Mouse (Mus musculus): ENCODE results near the gene Grhl1.

Grhl1 gene

DNA sequence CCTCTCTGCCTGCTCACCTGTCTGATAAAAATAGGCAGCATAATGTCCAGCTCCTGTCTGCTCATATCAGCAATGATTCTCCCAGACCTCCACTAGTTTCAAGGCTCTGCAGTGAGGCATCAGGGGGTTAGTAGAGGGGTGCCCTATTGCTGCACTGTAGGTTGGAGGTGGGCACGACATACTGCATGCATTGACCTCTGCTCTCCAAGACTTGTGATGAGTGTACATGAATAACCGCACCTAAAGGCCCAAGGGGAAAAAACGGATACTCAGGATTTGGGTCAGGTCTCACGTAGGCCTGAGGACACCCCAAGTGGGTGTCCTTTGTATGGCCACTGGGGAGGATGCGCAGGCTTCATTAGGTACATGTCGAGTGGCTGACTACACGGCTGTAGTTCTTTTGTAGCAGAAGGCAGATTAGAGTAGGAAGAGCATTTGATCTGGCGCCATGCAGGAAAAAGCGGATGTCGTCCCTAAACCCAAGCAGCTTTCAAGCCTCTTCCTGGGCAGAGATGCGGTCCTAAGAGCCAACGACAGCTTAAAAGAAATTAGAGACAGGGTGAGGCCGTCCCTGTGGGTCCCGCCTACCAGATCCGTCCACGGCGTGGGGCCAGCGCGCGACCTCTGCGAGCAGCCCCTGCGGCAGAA is 78.5 kb downstream of the Grhl1 start:
- no peak for DNase-seq

DNA sequence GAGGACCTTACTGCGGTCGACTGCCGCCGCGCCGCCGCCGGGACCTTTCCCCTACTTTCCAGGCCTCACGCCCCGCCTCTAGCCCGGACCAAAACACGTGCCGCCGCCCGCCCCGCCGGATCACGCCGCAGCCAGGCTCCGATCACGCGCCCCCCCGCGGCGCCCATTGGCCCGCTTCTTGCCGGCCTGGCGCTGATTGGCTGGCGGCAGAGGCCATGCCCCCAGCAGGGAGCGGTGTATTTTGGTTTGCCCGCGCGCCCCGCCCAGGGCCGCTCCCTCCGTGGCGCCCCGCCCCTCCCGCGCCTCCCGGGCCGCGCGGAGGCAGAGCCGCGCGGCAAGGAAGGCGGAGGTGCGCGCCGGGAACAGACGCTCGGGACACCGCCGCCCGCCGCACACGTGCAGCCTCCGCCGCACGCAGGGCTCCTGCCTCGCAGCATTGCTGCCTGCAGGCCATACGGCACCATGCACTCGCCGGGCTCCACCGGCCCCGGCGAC is 79.0 kb downstream of the Grhl1 start, which contains the start of gene Klf11:
Klf11 (plus strand) TSS at position 212 of the 495 bp plus-strand sequence.
- peak; percentile 99 for DNase-seq

DNA sequence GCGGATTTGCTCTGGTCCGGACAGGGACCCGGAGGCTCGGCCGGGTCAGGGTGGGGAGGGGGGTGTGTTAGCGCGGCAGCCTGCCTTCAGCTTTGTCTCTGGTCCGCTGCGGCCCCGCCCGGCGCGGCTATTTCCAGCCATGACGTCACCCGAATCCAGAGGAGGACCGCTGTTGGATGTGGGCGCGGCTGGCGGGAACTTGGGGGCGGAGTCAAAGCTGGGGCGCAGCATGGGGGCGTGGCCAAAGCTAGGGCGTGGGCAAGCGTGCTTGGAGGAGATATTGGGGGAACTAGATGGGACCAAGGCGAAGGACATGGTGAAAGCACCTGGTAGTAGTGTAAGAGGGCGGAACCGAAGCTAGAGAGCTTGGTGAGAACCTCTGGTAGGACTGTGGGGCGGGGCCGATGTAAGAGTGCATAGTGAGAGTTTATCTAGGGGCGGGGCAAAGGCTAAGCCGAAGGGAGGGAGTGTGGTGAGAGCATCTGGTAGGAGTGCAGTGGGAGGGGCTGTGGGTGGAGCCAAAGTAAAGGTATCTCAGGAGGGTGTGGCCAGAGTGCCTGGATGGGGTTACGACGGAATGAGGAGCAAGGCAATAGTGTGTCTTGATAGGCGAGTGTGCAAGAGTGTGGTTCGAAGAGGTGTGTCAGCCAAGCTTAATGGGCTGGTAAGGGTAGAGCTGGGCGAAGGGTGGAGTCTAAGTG is 79.7 kb downstream of the Grhl1 start:
- DNase-seq = peak; percentile 93

DNA sequence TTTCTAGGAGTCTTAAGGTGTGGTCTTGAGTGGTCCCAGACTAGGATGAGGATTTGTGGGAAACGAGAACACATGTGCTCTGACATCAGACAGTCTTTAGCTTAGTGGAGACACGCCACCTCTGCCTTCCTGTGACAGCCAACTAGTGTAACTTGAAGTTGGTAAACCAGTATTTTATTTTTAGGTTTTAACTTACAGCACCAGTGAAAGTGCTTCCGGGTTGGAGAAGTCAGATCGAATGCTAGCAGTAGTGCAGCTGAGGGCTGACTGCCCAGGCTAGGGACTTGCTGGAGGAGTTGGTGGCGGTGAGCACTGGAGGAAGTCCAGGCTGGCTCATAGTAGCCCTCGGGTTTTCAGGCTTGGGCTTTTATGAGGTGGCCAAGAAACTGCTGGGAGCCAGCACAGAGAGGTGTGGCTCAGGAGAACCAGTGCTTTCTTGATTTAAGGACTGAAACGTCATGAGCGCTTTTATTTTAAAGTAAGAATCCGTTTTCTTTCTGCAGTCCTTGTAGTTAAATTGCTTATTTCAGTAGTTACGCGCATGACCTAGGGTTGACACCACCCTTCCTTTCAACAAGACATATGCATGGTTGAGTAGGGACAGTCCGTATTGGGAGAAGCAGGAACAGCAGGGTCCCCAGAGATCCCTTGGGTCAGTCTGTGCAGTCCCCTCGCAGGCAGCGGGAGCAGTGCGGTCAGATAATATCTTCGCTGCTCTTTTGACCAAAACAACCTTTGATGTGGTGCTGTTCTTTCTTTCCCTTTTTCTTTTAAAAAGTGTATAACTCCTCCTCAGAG is 82.2 kb downstream of the Grhl1 start:
- DNase-seq = peak in 1 of 2 experiments; percentile 17

DNA sequence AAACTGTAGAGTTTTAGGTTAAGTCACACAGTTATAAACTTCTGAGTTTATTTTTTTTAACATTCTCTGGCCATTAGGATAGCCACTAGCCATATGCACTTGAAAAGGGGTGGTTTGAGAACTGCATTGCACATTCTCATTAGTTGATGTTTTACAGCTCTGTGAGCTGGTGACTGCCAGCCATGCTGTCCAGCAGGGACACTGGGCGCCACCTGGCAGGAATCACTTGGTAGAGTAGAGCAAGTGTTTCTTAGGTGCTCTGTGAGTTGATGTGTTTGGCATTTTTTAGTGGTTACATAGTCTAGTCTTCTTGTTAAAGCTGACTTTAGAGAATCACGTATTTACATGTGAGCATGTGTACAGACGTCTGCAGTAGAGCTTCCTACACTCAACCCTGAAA is 84.4 kb downstream of the Grhl1 start:
- DNase-seq = no peak

DNA sequence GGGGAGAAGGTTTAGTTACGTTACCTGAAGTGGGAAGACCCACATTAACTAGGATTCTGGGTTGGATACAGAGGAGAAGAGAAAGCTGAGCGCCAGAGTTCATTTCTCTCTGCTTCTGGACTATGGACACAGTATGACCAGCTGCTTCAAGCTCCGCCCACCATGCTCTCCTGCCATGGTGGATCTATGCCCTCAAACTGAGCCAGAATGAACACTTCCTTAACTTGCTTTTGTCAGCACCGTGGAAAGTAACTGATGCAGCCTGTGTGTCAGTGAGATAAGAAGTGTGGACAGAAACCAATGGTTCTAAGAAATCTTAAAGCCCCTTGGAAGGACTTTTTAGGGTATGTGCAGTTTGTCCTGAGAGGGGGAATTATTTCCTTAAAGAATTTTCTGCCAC is 86.9 kb downstream of the Grhl1 start:
- DNase-seq = no peak

DNA sequence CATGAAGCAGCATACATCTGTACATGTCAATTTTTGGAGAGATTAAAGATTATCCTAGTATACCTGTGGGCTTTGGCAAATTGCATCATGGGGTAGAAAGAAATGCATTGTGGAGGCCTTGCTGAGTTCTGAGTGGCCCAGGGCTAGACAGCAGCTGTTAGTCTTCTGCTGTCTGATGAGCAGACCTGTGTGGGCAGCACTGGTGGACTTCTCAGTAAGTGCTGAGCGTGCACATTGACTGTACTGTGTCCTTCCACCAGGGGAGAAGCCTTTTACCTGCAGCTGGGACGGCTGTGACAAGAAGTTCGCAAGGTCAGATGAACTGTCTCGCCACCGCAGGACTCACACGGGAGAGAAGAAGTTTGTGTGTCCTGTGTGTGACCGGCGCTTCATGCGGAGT is 87.8 kb downstream of the Grhl1 start:
- no peak for DNase-seq

DNA sequence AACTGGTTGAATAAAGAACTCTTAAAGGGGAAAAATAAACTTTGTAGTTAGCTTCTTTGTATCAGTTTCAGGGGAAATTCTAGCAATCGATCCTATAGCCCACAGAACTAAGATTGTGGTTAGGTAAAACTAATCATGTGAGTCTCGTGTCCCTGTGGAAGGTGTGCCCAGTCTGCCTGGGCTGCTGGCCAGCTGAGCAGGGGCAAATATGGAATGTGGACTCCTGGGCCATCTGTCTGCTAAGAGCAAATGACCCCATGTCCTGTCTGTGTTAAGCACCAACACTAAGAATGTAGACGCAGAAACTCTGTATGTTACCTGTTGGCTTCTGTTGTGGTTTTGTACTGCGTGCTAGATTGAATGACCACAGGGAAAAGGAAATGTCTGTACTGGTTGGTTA is 89.0 kb downstream of the Grhl1 start:
- DNase-seq = peak in 1 of 2 experiments; percentile 25

DNA sequence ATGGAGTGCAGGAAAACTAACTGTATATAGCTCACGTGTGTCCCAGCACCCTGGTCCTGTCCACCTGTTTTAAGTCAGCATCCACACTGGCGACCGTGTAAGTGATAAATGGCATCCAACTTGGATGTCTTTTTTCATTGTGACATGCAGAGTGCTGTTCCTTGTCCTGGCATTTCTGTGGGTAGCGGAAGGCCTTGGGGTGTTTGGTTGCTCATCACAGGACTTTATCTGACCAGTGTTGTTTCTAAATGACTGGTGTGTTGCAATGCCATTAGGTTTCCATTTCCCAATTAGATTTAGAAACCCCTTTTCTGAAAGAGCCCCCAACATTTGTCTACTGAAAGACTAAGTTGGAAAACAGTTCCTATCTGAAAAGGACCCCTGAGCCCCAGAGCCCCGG is 90.0 kb downstream of the Grhl1 start:
- DNase-seq = no peak

Measured in cerebellum, postnatal 10 days (tissue).